Mouse (Mus musculus) layer of hippocampus, adult 18-20 months (tissue): ENCODE measurements around the gene Trim38. TPM values are rescaled to one million over a fixed set of nuclear protein-coding genes. Genes with fewer than 3 reads are reported as not detected.

Experiments used
- DNase-seq, 2 experiments: peaks; one replicate each; pipeline ENCODE4 v3.0.0; 2022; ENCODE audit warnings: low spot score in 2 of 2
- total RNA-seq, 2 experiments: library from RNA; stranded (reverse); gene quantifications; 2 replicates each; pipeline ENCODE4 v1.2.3; 2021

The Trim38 gene
- total RNA-seq, 2 experiments from 2014 or later = not detected

DNA sequence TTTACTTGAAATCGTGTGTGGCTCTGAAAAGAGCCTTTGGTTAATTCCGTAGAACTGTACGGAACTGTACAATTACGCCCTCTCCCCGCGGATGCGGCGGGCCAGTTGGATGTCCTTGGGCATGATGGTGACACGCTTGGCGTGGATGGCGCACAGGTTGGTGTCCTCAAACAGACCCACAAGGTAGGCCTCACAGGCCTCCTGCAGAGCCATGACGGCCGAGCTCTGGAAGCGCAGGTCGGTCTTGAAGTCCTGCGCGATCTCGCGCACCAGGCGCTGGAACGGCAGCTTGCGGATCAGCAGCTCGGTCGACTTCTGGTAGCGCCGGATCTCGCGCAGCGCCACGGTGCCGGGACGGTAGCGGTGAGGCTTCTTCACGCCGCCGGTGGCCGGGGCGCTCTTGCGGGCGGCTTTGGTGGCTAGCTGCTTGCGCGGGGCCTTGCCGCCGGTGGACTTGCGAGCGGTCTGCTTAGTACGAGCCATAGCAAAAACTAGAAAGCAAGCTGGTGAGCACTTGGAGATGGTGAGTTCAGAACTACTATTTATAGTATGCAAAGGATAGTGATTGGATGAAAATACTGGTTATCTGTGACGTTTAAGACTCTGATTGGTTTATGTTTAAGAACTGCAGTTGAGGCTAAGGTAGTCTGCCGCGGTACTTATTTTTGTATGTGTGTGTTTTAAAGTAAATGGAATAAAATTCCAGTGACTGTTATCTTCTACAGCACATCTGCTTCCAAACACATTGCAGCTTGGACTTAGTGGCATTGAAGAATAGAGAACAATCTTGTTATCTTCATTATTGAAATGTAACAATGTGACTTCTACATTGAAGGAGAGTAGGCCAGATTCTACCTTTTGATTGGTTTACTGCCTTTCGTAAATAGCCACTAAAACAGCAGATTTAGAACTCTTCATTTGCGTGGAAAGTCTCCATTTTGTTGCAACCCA is 7.6 kb upstream of the Trim38 start, which contains the start of gene Hist1h3a:
Gene Hist1h3a (minus strand): TSS at position 516 of the 951 bp plus-strand sequence.
- peak in 1 of 2 experiments; percentile 85 for DNase-seq

DNA sequence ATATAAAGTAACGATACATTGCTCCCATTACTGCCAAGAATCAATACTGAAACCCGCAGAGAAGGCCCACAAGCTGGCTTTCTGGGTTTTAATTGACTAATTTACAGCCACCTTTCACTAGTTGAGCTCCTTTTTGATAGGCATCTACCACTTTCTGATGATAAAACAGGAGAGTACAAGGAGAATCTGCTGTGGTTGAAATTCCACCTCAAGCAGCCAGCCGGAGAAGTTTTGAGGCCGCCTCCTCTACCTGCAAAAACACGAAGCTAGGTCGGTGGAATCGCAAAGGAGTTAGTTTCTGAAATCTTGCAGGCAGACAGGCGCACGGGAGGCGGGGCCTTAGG is 6.5 kb upstream of the Trim38 start:
- no peak for DNase-seq

DNA sequence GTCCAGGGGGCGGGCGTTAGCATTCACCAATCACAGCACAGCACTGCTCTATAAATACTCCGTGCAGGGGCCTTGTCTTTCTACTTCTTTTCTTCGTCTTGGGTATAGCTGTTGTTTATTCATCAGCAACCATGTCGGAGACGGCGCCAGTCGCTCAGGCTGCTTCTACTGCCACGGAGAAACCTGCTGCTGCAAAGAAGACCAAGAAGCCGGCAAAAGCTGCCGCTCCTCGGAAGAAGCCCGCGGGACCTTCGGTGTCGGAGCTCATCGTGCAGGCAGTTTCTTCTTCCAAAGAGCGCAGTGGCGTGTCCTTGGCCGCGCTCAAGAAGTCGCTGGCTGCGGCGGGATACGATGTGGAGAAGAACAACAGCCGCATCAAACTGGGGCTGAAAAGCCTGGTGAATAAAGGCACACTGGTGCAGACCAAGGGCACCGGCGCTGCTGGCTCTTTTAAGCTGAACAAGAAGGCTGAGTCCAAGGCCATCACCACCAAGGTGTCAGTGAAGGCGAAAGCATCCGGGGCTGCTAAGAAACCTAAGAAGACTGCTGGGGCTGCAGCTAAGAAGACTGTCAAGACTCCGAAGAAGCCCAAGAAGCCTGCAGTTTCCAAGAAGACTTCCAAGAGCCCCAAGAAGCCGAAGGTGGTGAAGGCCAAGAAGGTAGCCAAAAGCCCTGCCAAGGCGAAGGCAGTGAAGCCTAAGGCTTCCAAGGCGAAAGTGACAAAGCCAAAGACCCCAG is 6.0 kb upstream of the Trim38 start, which contains the start of gene Hist1h1a:
Gene Hist1h1a (plus strand): TSS at position 81 of the 738 bp plus-strand sequence.
- peak; percentile 63 to 84 for DNase-seq

DNA sequence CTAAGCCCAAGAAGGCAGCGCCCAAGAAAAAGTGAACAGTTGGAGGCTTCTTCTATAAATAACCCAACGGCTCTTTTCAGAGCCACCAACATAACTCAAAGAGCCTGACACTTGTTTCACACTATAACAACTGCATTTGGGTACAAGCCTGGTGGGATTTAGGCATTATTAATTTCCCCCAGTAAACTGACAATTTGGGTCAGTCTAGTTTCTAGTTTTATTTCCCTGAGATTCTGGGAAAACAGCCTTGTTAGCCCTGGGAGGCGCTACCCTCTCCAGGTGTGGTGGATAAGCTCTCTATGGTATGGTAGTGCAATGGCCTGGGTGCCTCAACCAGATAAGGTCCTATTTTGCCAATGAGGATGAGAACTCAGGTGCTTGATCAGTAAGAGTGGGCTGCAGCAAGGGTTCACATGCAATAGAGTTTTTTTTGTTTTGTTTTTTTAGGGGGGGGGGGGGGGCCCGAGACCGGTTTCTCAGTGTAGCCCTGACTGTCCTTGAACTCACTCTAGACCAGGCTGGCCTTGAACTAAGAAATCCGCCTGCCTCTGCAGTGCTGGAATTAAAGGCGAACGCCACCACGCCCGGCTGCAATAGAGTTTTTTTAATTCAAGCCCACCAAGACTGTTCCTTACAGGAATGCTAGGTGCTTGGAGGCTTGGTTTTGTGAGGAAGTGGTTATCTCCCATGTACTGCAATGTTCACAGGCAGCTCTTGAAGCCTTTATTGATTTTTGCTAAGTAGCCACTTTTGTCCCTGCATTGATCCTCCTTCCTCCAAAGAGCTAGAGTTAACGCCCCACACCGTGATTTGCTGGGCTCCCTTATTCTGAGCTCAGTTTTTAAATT is 5.2 kb upstream of the Trim38 start:
- no peak for DNase-seq

DNA sequence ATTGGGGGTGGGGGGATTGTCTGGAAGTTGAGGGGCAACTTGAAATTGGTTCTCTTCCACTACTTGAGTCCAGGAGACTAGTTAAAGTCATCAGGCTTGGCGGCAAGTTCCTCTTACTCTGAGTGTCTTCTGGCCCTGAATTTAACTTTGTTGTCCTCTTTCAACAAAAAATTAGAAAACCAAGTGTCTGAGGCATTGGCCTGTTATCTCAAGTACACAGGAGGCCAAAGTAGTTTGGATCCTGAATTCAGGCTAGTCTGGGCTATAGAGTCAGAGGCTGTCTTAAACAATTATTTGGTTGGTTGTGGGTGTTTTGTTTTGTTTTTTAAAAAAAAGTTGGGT is 4.6 kb upstream of the Trim38 start:
- DNase-seq = no peak

DNA sequence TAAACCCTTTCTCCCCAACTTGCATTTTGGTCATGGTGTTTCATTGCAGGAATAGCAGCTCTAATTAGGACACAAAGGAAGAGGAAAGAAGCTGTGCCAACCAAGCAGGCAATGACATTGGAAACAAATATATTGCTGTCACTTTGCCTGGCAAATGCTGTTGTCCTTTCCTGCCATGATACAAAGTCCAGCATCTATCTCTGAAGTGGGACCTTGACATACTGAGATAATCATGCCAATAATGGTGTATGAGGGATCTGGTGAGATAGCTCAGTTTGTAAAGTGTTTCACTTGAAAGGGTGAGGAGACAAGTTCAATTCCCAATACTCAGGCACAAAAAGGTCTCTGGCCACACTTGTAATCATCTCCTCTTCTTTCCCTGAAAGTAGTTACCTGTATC is 2.9 kb upstream of the Trim38 start:
- no peak for DNase-seq

DNA sequence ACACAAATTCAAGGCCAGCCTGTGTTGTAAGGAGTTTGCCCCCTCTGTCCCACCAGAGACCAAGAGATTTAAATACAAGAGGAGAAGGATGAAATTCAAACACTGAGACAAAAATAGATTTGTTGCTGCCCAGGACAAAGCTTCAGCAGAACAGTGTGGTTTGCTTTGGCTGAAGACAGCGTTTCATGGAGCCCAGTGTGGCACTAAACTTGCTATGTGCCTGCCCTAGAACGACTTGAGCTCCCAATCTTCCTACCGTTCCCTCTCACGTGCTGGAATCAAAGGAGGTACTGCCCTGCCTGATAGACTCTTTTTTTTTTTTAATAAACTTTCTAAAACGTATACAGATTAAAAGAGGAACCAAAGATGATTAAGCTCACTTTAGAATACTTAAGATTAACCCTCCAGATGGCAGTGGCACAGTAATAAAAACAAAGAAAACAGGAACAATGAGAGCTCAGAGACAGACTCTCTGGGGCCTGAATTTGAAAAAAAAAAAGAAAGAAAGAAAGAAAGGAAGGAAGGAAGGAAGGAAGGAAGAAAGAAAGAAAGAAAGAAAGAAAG is 797 bp upstream of the Trim38 start:
- no peak for DNase-seq

DNA sequence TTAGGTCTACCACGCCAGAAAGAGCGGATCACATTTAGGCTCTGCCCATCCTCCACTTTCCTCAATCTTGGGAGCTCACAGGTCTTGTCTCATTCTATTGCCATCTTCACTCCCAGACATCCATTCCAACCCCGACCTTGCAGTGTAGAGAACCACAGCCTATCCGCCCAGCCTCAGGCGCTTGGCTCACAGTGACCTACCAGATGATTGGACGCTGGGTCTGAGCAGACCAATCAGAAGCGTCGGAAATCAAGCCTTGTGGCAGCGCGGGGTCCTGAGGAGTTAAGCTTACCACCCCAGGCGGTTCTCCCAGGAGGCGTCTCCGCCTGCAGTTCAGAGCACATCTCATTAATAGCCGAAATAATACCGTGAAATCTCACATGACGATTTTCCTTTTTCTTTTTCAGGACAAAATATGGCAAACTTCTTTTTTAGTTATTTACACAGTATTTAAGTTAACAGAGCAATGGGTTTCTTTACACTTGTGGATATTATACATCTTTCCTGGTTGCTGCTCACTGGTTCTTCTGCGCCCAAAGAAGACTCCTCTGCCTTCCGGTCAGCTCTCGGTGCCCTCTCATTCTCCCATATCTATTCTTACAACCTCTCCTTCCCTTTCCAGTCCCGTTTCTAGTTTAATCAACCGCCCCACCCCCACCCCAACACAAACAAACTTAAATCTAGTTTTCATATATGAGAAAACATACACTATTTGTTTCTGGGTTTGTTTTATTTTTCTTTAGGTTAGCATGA is 3.0 kb downstream of the Trim38 start:
- DNase-seq = peak; percentile 47 to 58

DNA sequence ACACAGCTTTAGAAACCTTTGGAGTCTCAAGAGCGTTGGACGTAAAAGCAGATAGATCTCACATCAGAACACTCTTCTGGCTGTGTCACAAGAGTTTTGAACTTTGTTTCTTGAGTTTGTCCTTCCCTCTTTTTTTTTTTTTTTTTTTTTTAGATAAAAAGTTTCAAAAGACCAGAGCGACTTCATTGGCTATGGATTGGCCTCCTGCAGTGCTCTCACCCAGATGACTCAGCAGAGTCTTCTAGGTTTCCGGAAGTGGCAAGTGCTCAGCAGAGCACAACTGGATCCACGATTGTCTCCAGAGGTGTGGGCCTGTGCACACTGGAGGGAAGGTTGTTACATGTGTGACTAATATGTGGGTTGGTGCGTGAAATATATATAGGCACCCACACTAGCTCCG is 8.6 kb downstream of the Trim38 start:
- no peak for DNase-seq

DNA sequence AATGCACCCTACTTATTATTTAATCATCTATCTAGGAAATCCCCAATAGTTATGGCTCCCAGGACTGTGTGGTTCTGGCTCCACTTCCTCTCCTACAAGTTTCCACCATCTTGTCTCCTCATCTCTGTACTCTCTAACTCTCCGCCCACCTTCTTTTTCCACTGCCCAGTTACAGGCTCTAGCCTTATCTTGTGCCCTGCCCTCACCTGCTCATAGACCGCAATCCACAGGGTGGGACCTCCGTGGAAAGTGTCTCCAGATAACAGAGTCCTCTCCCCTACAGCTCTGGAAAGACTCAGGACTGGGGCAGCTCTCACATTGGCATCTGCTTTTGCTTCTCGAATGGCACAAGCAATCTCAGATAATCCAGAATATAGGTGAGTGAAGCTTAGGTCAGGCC is 9.3 kb downstream of the Trim38 start:
- no peak for DNase-seq

DNA sequence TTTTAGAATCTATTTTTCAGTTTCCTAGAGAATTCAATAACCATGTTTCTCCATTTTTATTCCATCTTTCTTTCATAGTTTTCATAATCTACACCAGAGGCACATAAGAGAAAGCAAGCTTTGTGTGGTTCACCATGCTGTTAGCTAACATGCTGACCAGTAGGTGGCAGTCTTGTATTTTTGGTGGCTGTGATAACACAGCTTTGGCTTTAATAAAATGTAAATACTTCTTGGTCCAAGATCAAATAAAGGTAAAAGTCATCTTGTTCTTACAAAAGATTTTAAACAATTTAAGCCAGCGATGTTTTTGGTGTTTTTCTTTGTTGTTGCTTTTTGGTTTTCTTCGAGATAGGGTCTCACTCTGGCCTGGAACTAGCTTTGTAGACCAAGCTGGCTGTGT is 22.8 kb downstream of the Trim38 start:
- peak; percentile 19 to 70 for DNase-seq

DNA sequence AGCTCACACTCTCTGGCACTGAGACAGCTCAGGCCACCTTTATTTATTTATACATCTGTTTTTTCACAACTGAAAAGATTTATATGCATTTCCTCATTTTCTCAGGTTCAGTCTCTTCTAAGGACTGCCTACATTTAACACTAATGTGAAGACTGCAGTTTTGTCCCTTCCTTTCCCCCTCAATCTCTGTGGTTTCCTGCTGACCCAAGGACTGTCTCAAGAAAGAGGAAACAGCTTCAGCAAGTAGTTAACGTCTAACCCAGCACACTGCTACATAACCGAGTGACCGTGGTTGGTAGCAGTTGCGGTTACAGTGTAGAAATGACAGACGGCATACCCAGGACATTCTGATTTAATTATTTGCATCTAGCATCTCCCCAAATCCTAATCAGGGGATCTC is 29.7 kb downstream of the Trim38 start:
- DNase-seq = no peak

DNA sequence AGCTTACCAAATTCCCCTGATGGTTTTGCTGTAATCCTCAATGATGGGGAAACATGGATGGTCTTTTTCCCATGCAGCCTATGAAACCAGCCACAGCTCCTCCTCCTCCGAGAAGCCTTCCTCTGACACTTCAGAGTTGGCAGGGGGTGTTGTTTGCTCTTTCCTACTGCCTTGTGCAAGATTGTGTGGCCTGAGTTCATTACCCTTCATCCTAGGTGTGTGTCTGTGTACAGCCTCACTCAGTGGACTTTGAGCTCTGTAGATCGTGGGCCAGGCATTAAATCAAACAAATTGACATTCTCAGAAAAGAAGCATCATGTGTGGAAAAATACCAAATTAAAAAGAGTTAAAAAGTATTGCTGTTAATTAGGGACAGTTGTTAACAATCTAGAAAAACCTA is 34.8 kb downstream of the Trim38 start:
- no peak for DNase-seq

DNA sequence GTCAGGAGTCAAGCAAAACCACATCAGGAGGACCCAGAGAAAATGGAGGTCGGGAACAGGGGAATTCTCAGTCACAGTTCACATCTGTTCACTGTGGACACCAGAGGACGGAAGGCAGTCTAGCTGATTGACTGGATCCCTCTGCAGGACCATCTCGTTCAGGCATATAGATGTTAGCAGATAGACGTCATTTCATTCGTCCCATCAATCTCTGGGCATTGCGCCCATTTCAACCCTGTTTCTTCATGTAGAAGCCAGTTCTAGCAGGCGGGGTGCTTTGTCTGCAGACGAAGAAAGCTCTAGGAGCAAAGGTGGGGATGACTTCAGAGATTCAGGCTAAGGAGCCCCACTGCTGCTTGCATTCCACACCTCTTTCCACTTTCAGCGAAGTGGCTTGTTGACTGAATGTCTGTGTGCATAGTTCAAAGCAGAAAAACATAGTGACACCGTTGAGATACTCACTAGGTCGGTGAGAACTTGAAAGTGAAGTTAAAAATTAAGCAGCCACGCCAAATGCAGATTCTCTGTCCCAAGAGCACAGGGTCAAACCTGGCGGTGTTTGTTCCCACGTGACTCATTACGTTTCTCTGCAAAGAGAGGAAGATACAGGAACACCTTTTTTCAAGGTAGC is 36.8 kb downstream of the Trim38 start, which contains the start of gene Slc17a2:
Gene Slc17a2 (plus strand): TSS at position 572 of the 631 bp plus-strand sequence.
- DNase-seq = no peak

DNA sequence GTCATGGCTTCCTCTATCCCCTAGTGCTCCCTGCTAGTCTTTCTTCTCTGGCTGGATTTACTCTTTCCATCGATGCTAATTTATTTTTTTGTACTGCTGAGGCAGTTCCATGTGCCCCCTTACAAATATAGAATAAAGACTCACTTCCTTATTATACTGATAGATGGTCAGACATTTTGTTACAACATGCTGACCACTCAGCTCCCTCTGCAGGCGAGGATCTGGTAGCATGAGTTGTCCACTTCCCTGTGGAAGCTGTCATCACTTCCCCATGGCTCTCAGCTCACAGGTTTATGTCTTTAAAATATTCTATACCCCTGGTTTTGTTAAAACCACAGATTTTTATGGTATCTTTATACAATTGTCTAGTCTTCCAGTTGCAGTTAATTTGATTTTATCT is 46.4 kb downstream of the Trim38 start:
- no peak for DNase-seq

DNA sequence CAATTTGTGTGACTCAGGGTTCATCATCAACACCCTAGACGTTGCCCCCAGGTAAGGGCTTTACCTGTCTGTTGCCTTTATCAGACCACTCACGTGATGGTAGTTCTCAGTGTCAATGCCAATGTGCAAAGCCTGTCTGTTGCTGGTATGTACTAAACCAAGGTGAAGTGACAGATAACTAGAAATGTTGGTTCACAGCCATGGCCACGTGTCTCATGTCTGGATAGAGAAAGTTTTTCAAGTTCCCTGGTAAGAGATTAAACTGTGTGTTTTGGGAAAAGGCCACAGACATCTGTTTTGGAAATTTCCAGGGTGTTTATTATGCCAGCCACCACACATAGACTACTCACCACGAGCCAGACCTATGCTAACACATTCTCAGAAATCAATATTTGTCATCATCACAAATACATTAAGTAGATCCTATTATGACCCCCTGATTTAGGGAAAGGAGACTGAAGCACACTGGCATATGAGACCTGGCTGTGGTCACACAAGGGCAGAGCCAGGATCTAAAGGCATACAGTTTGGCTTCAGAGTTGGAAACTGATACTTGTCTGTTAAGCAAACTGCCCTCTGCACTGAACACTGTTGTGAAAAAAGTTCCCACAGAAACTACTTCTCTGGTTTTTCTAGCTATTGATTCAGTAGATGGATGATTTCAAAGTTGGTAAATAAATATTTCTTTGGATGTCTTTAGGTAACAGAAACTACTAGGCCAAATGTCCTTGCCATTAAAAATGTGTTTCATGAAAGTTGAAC is 50.6 kb downstream of the Trim38 start:
- DNase-seq = no peak

DNA sequence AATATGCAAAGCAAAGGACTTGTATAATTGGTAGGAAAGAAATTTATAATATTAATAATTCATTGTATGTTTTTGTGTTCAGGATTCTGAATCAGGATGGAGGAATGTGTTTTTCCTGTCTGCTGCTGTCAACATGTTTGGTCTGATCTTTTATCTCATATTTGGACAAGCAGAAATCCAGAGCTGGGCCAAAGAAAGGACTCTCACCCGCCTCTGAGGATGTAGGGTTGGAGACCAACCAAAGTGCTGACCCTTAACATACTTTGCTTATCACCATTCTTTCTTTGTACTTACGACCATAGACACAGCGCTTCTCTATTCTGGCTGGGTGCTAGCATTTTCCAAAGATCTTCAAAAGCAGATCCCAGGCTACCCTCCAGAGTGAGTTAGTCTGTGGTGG is 52.5 kb downstream of the Trim38 start:
- no peak for DNase-seq

DNA sequence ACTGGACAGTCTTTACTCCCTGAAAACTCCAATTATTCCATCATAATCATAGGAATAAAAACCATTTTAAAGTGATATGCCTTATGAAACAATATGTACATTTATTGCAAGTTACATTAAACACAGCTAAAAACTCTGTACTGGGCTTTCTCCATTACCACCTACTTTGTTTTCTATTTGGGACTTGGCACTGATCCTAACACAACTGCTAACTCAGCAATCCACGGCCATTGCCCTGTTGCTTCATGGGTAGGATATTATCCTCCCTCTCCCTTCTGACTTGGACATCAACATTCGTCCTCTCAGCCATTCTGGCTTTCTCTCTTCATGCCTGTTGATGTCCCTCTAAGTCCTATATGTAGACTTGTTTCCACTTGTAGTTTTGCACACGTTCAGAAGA is 56.9 kb downstream of the Trim38 start:
- DNase-seq = no peak

DNA sequence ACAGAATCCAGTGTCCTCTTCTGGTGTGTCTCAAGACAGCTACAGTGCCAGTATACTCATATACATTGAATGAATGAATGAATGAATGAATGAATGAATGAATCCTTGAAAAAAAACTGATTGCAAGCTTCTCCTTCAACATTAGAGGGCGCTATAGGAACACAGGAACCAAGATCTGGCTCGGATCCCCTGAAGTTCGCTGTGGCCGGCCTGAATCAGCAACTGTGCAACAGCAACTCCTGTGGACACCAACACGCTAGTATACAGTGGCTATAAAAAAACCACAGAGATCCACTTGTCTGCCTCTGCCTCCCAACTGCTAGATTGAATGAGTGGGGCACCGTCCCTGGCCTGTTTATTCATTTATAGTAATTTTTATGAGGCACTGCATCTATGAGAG is 63.3 kb downstream of the Trim38 start:
- DNase-seq = peak in 1 of 2 experiments; percentile 43
